In genomic region chr1:151451946-151452345, GRCm38 (mm10) we compare ENCODE assay signal across 34 mouse cellular contexts.
"Had no signal": no experiment of that assay in that cellular context is flagged by ENCODE, and none has a peak within 500 bp of the region (broad histone marks: within the 10 kb centered on the region; RNA-seq: fewer than 3 reads in every experiment).

No protein-coding gene starts in this region.

- H3K9ac ChIP-seq: heart, embryonic 12.5 days; heart, embryonic 13.5 days; heart, embryonic 15.5 days; hindbrain, embryonic 12.5 days; hindbrain, embryonic 13.5 days; hindbrain, embryonic 14.5 days; hindbrain, embryonic 15.5 days; intestine, embryonic 15.5 days; kidney, embryonic 15.5 days had no signal

- H3K4me3 ChIP-seq: heart, embryonic 10.5 days; heart, embryonic 12.5 days; heart, embryonic 13.5 days; heart, embryonic 15.5 days; hindbrain, embryonic 10.5 days; hindbrain, embryonic 12.5 days; hindbrain, embryonic 13.5 days; hindbrain, embryonic 15.5 days; intestine, embryonic 15.5 days; kidney, embryonic 15.5 days; layer of hippocampus, adult 2 months had no signal

- ATAC-seq: hindbrain, embryonic 16.5 days; hindbrain, postnatal 0 days; inflammation-experienced regulatory T-cells, adult 6 months; intestine, embryonic 15.5 days; intestine, embryonic 16.5 days; intestine, postnatal 0 days had no signal

- H3K9me3 ChIP-seq: heart, embryonic 10.5 days; heart, embryonic 12.5 days; heart, embryonic 13.5 days; heart, embryonic 15.5 days; hindbrain, embryonic 10.5 days; hindbrain, embryonic 12.5 days; hindbrain, embryonic 13.5 days; hindbrain, embryonic 15.5 days; intestine, embryonic 15.5 days; kidney, embryonic 15.5 days had no signal

- H3K4me1 ChIP-seq: heart, embryonic 10.5 days; heart, embryonic 12.5 days; heart, embryonic 13.5 days; heart, embryonic 15.5 days; hindbrain, embryonic 10.5 days; hindbrain, embryonic 12.5 days; hindbrain, embryonic 13.5 days; hindbrain, embryonic 15.5 days; intestine, embryonic 15.5 days; kidney, embryonic 15.5 days had no signal

- DNase-seq: heart, postnatal 10 days; heart, postnatal 14 days; heart, postnatal 4 days; kidney, adult 11 months; kidney, adult 18-20 months; kidney, adult 2 months; kidney, adult 8-10 months; kidney, adult 9 months; kidney, postnatal 10 days; kidney, postnatal 14 days; kidney, postnatal 25 days; kidney, postnatal 36 days; kidney, postnatal 4 days; layer of hippocampus, adult 9-11 months; layer of hippocampus, postnatal 36 days had no signal

- H3K27ac ChIP-seq: heart, embryonic 10.5 days; heart, embryonic 13.5 days; heart, embryonic 15.5 days; hindbrain, embryonic 10.5 days; hindbrain, embryonic 12.5 days; hindbrain, embryonic 13.5 days; hindbrain, embryonic 14.5 days; hindbrain, embryonic 15.5 days; hindbrain, postnatal 0 days; intestine, embryonic 15.5 days; kidney, embryonic 15.5 days; kidney, postnatal 0 days; layer of hippocampus, adult 2 months had no signal

- H3K4me2 ChIP-seq: heart, embryonic 11.5 days; heart, embryonic 12.5 days; heart, embryonic 13.5 days; heart, embryonic 15.5 days; hindbrain, embryonic 12.5 days; hindbrain, embryonic 13.5 days; hindbrain, embryonic 14.5 days; hindbrain, embryonic 15.5 days; intestine, embryonic 15.5 days; kidney, embryonic 15.5 days had no signal

- H3K27me3 ChIP-seq: heart, embryonic 12.5 days; heart, embryonic 13.5 days; heart, embryonic 15.5 days; hindbrain, embryonic 12.5 days; hindbrain, embryonic 13.5 days; hindbrain, embryonic 15.5 days; intestine, embryonic 15.5 days; kidney, embryonic 15.5 days had no signal
